Mouse (Mus musculus) forebrain, postnatal 0 days (tissue): ENCODE measurements around the gene Uggt2. TPM values are rescaled to one million over a fixed set of nuclear protein-coding genes. Genes with fewer than 3 reads are reported as not detected.

ENCODE experiments used
- ATAC-seq: fragments of 200-750 bp; cut with Nextera tagmentation; 2 replicates; pipeline ENCODE4 v1.8.0; 2017; ENCODE audit warnings: mild to moderate bottlenecking, moderate library complexity
- DNase-seq: peaks from one replicate; pipeline ENCODE4 v3.0.0-alpha.2; 2015
- H3K27ac ChIP-seq: fragments of 300-500 bp; sonication (generic); 2 replicates; pipeline ENCODE4 v1.5.1; 2014; ENCODE audit warnings: low read depth, mild to moderate bottlenecking, antibody characterized with exemption, low read length, moderate library complexity, mixed read lengths
- H3K27me3 ChIP-seq: fragments of 300-500 bp; sonication (generic); 2 replicates; pipeline ENCODE4 v1.6.1; 2014; ENCODE audit warnings: mild to moderate bottlenecking, low read length, mixed read lengths; ENCODE audit not compliant: insufficient read depth
- H3K36me3 ChIP-seq: fragments of 300-500 bp; sonication (generic); 2 replicates; pipeline ENCODE4 v1.6.1; 2014; ENCODE audit warnings: mild to moderate bottlenecking, moderate library complexity; ENCODE audit not compliant: insufficient read depth
- H3K4me1 ChIP-seq: fragments of 300-500 bp; sonication (generic); 2 replicates; pipeline ENCODE4 v1.6.1; 2014; ENCODE audit warnings: antibody characterized with exemption; ENCODE audit not compliant: insufficient read depth
- H3K4me2 ChIP-seq: fragments of 300-500 bp; sonication (generic); 2 replicates; pipeline ENCODE4 v1.6.1; 2014; ENCODE audit warnings: low read depth, mild to moderate bottlenecking, moderate library complexity
- H3K4me3 ChIP-seq: fragments of 300-500 bp; sonication (generic); 2 replicates; pipeline ENCODE4 v1.5.1; 2014; ENCODE audit warnings: low read depth, low read length, mixed read lengths
- H3K9ac ChIP-seq: fragments of 300-500 bp; sonication (generic); 2 replicates; pipeline ENCODE4 v1.6.1; 2014; ENCODE audit warnings: mild to moderate bottlenecking
- H3K9me3 ChIP-seq: fragments of 300-500 bp; sonication (generic); 2 replicates; pipeline ENCODE4 v1.6.1; 2016; ENCODE audit warnings: low read length
- CTCF ChIP-seq: sonication (generic); IDR thresholded peaks from 2 replicates; pipeline ENCODE4 v1.5.1; 2016; ENCODE audit warnings: antibody characterized with exemption, control low read depth, low read depth
- WGBS: fragments of 180-500 bp; shearing (Covaris S2); extraction: QIAGEN DNeasy Blood & Tissue Kit; methylation state at CpG from one replicate; pipeline ENCODE4 v1.1.7; 2014; 5-methylcytosine and 5-hydroxymethylcytosine counted together
- polyA plus RNA-seq: library from polyadenylated mRNA; unstranded; fragments of >200 nt; fragmentation: Nextera tagmentation; extraction: Ambion mirVana; gene quantifications from 2 replicates; pipeline ENCODE4 v1.2.1, GENCODE M21; 2015
- total RNA-seq: library from RNA; depleted of rRNA; stranded (reverse); fragments of >200 nt; gene quantifications from 2 replicates; pipeline ENCODE4 v1.2.3, GENCODE M21; 2014

The Uggt2 gene
- total and polyA plus RNA-seq, 2 experiments from 2014 or later: 6.9 to 22.0 TPM

- peak overlapping the region; percentile 64 for H3K4me3 ChIP-seq
- peak overlapping the region; percentile 89 for H3K9ac ChIP-seq
- TF ChIP-seq CTCF: no peak
- no peaks in the 10 kb centered on the region for H3K36me3 ChIP-seq
- peak overlapping the region; percentile 42 for H3K27ac ChIP-seq
- H3K9me3 ChIP-seq: no peaks in the 10 kb centered on the region
- WGBS: 0% methylated on average over 13 of the region's 13 CpGs
- DNase-seq: no peak
- H3K4me2 ChIP-seq: peak overlapping the region; percentile 89
- H3K27me3 ChIP-seq: no peaks in the 10 kb centered on the region
- ATAC-seq: peak; percentile 78
- H3K4me1 ChIP-seq: no peaks in the 10 kb centered on the region
These were observed 301 bp upstream of the Uggt2 start for GRCm38 (mm10) chr14:119099570-119099891.

DNA sequence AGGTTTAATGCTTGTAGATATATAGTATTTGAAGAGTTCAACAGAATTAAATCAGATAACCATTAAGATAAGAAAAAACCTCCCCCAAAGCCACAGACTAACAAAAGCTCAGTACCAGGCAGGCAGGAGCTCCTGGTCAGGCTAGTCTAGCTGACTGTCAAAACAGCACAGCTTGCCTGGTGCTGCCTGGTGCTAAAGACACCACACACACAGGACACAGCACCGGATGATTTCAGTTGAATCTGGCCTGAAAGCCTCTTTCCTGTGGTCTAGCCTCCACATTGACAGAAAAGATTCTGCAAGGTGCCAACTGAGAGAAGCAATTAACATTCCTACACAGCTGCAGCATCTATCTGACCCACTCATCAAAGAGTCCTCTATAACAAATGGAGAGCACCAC, 37.4 kb downstream of the Uggt2 start:
- no peak overlapping the region for H3K4me3 ChIP-seq
- H3K4me2 ChIP-seq: no peak overlapping the region
- no peaks in the 10 kb centered on the region for H3K9me3 ChIP-seq
- WGBS: 71% methylated on average over 1 of the region's 1 CpGs
- H3K4me1 ChIP-seq: no peaks in the 10 kb centered on the region
- peaks cover 15% of the 10 kb centered on the region; the same call in 1 of the 2 replicates for H3K36me3 ChIP-seq
- no peak for ATAC-seq
- no peak for DNase-seq
- no peaks in the 10 kb centered on the region for H3K27me3 ChIP-seq
- H3K9ac ChIP-seq: no peak overlapping the region
- TF ChIP-seq CTCF: no peak
- no peak overlapping the region for H3K27ac ChIP-seq

- DNase-seq (no peak), ATAC-seq (no peak)
- Histone ChIP-seq H3K4me3 (no peak overlapping the region), H3K4me2 (no peak overlapping the region), H3K4me1 (no peaks in the 10 kb centered on the region), H3K27me3 (no peaks in the 10 kb centered on the region), H3K36me3 (peaks cover 15% of the 10 kb centered on the region; the same call in 1 of the 2 replicates), H3K9me3 (no peaks in the 10 kb centered on the region), H3K9ac (no peak overlapping the region), H3K27ac (no peak overlapping the region)
- no peak for TF ChIP-seq CTCF
- 92% methylated on average over 2 of the region's 2 CpGs for WGBS
These were observed 38.5 kb downstream of the Uggt2 start for GRCm38 (mm10) chr14:119060682-119061081.

DNA sequence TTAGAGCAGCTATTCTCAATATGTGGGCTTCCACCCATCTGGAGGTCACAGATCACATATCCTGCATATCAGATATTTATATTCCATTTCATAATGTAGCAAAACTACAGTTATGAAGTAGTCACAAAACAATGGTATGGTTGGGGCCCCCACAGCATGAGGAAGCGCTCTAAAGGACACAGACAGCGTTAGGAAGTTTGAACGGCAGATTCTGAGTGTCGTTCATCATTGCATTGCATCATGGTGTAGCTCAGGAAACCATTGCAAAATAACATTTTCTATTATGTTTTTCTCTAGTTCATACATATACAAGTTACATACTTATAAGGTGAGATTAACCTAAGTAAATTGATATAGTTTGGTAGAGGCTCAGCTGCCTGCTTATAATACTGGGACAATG, 42.2 kb downstream of the Uggt2 start:
- no peak for ATAC-seq
- 94% methylated on average over 4 of the region's 4 CpGs for WGBS
- no peaks in the 10 kb centered on the region for H3K4me1 ChIP-seq

DNA sequence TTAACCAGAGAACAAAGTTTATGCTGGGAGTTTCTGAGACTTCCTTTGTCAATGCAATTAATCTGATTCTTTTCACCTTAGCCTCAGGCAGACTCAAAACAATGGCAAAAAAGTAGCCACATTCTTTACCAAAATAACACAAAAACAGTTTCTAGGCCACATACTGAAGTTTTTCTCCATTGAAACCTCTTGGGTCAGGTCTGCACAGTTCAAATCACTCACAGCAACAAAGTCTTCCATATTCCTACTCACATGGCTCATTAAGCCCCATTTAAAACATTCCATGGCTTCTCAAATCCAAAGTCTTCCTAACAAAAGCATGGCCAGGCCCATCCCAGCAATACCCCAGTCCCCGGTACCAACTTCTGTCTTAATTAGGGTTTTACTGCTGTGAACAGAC, 46.3 kb downstream of the Uggt2 start:
- TF ChIP-seq CTCF: no peak
- no peaks in the 10 kb centered on the region for H3K27me3 ChIP-seq
- ATAC-seq (no peak), DNase-seq (no peak)
- H3K4me2 ChIP-seq: no peak overlapping the region
- no peaks in the 10 kb centered on the region for H3K9me3 ChIP-seq
- H3K36me3 ChIP-seq: peaks cover 14% of the 10 kb centered on the region
- no peak overlapping the region for H3K4me3 ChIP-seq
- H3K4me1 ChIP-seq: no peaks in the 10 kb centered on the region
- H3K9ac ChIP-seq: no peak overlapping the region
- 11% methylated on average over 1 of the region's 1 CpGs for WGBS
- no peak overlapping the region for H3K27ac ChIP-seq

More for the DNA sequence above, 42.2 kb downstream of the Uggt2 start:
- Histone ChIP-seq H3K36me3 (peaks cover 23% of the 10 kb centered on the region), H3K9ac (no peak overlapping the region), H3K4me3 (no peak overlapping the region), H3K9me3 (no peaks in the 10 kb centered on the region), H3K4me2 (no peak overlapping the region), H3K27me3 (no peaks in the 10 kb centered on the region), H3K27ac (no peak overlapping the region)
- no peak for DNase-seq
- no peak for TF ChIP-seq CTCF

- Histone ChIP-seq H3K4me1 (no peaks in the 10 kb centered on the region), H3K4me3 (no peak overlapping the region), H3K9ac (no peak overlapping the region), H3K9me3 (no peaks in the 10 kb centered on the region), H3K36me3 (peaks cover 11% of the 10 kb centered on the region), H3K27ac (no peak overlapping the region), H3K27me3 (no peaks in the 10 kb centered on the region), H3K4me2 (no peak overlapping the region)
- 94% methylated on average over 3 of the region's 3 CpGs for WGBS
- TF ChIP-seq CTCF: no peak
- DNase-seq (no peak), ATAC-seq (no peak)
These were observed 46.9 kb downstream of the Uggt2 start for GRCm38 (mm10) chr14:119052361-119052760.

- H3K27me3 ChIP-seq: no peaks in the 10 kb centered on the region
- H3K27ac ChIP-seq: no peak overlapping the region
- H3K4me3 ChIP-seq: no peak overlapping the region
- ATAC-seq (no peak), DNase-seq (no peak)
- no peak for TF ChIP-seq CTCF
- no peaks in the 10 kb centered on the region for H3K4me1 ChIP-seq
- no peaks in the 10 kb centered on the region for H3K9me3 ChIP-seq
- H3K4me2 ChIP-seq: no peak overlapping the region
- 0 out of 2 replicates have a peak, but pooled peaks cover 3% of the 10 kb centered on the region for H3K36me3 ChIP-seq
- WGBS: 90% methylated on average over 7 of the region's 7 CpGs
- no peak overlapping the region for H3K9ac ChIP-seq
These were observed 55.5 kb downstream of the Uggt2 start for GRCm38 (mm10) chr14:119043765-119044164.

DNA sequence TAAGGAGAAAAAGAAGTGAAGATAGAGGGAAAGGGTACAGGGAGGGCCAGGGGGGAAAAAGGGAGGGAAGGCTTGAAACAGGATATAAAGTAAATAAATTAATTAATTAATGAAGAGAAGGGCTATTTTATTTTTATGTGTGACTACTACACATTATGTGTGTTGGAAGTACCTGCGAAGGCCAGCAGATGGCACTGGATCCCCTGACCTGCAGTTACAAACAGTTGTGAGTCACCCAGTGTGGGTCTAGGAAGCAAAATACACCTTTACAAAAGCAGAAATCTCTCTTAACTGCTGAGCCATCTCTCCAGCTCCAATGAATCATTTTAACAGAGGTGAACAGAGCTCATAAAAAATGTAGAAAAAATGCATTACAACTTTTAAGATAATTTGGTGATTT, 59.0 kb downstream of the Uggt2 start:
- Histone ChIP-seq H3K4me1 (no peaks in the 10 kb centered on the region), H3K9ac (no peak overlapping the region), H3K27ac (no peak overlapping the region), H3K9me3 (no peaks in the 10 kb centered on the region), H3K4me2 (no peak overlapping the region), H3K27me3 (no peaks in the 10 kb centered on the region), H3K4me3 (no peak overlapping the region), H3K36me3 (peaks cover 10% of the 10 kb centered on the region)
- DNase-seq (peak; percentile 57), ATAC-seq (peak; percentile 48; the same call in 1 of the 2 replicates)
- 45% methylated on average over 1 of the region's 1 CpGs for WGBS
- peak; percentile 69 for TF ChIP-seq CTCF
